Mouse (Mus musculus) layer of hippocampus, postnatal 25 days (tissue): ENCODE data around the gene Gm10134. TPM values are rescaled to one million over a fixed set of nuclear protein-coding genes. Genes with fewer than 3 reads are reported as not detected.
A peak's percentile ranks its signal among the peaks of the same experiment; 100 is the strongest.
"Not testable (repeated sequence)": the region's sequence is repeated elsewhere in the genome, so short reads cannot be mapped to it uniquely, and the experiment has no call there.

Experiments
- DNase-seq, 2 experiments: peaks; one replicate each; pipeline ENCODE4 v3.0.0; 2022; ENCODE audit warnings: mixed read lengths in 2 of 2, low spot score in 1 of 2; ENCODE audit errors: extremely low spot score in 1 of 2
- total RNA-seq, 2 experiments: library from RNA; stranded (reverse); gene quantifications; 2 replicates each; pipeline ENCODE4 v1.2.3; 2021

Gm10134 gene
- total RNA-seq, 2 experiments from 2014 or later, result 2.0 TPM; not detected in 1

- no peak for DNase-seq
These were observed 2.9 kb upstream of the Gm10134 start for GRCm38 (mm10) chr2:28502987-28503386.

DNA sequence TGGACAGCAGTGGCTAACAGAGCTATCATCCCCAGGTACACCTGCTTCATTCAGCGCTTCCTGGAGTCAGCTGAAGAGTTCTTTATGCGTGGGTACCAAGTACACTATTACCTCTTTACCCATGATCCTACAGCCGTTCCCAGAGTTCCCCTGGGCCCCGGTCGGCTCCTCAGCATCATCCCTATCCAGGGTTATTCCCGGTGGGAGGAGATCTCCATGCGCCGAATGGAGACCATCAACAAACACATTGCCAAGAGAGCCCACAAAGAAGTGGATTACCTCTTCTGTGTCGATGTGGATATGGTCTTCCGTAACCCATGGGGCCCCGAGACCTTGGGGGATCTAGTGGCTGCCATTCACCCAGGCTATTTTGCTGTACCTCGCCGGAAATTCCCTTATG is 1.2 kb upstream of the Gm10134 start:
- no peak for DNase-seq

- DNase-seq, result no peak
These were observed 396 bp downstream of the Gm10134 start for GRCm38 (mm10) chr2:28506291-28506690.

- not testable (repeated sequence) for DNase-seq
These were observed 5.7 kb downstream of the Gm10134 start for GRCm38 (mm10) chr2:28511600-28511999.

DNA sequence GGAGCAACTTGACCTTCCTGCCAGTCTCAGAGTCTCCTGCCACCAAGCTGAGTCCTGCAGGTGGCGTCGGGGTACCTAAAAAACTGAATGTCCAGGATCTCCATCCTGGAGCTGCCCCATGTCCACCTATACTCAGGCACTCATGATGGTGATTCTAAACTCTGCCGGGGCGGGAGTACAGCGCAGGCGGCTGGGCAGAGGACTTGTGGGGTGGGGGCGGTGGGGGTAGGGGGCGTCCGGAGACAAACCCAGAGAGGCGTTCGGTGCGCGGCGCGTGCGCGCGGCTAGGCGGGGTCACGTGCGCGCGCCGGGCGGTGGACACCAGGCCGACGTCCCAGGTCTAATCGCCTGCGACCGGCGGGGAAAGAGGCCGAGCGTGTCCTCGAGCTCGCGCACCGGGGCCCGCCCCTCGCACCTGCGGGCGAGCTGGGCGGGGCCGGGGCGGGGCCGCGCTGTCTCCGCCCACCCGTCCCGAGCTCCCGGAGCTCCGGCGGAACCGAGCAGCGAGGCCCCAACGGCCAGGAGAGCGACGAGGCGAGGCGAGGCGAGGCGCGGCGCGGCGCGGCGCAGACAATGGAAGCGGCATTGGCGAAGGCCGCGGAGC is 7.0 kb downstream of the Gm10134 start, which contains the start of gene Ralgds:
Gene Ralgds (plus strand): TSS at position 328 of the 604 bp plus-strand sequence.
- DNase-seq, result no peak

- DNase-seq, result no peak
These were observed 7.8 kb downstream of the Gm10134 start for GRCm38 (mm10) chr2:28513431-28514370.

- DNase-seq, result peak; percentile 85 to 97
These were observed 8.6 kb downstream of the Gm10134 start for GRCm38 (mm10) chr2:28514489-28514888.

GRCm38 (mm10) chr2:28517206-28517909 is 11.5 kb downstream of the Gm10134 start:
- DNase-seq, result peak in 1 of 2 experiments; percentile 73

- no peak for DNase-seq
These were observed 12.3 kb downstream of the Gm10134 start for GRCm38 (mm10) chr2:28518231-28518630.

DNA sequence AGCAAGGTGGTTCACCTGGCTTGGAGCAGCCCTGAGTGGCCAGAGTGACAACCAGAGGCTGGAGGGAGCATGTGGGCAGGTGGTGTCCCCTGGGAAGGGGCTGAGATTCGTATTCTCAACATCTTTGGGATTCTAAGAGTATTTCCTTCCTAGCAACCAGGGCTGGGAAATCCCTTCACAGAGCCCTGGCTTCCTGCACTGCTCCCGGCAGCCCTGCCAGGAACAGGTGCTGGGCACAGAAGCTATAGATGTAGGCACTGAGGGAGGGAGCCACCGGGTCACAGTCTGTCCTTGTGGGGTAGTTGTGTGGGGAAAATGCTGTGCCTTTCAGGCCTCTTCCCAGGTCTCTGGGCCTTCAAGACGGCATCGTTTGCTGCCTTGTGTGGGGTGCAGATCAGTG is 14.7 kb downstream of the Gm10134 start:
- DNase-seq, result no peak

DNA sequence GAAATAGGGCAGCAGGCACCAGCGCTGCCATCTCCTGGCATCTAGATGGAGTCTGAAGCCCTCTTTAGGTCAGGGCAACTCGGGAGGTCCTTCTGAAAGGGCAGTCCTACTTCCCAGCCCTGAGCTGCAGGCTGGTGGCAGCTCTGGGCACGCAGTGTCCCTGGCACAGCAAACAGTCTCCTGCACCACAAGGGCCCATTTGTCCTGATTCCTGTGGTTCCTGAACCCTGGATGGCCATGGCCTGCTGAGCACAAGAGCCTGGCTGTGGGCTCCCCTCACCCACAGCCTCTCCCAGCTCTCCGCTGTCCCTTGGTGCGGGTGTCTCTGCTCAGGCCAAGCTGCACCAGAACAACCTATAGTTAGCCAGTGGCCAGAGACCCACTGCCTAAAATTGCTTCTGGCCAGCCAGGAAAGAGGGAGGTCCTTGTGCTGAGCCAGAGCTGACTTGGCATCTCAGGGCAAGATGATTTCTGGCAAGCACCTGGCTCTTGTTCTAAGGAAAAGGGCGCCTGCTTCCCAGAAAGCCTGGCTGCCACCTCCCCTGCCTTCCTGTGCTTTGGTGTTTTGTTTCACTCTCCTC is 15.8 kb downstream of the Gm10134 start:
- DNase-seq, result no peak

- DNase-seq, result no peak
These were observed 16.3 kb downstream of the Gm10134 start for GRCm38 (mm10) chr2:28522166-28522565.

DNA sequence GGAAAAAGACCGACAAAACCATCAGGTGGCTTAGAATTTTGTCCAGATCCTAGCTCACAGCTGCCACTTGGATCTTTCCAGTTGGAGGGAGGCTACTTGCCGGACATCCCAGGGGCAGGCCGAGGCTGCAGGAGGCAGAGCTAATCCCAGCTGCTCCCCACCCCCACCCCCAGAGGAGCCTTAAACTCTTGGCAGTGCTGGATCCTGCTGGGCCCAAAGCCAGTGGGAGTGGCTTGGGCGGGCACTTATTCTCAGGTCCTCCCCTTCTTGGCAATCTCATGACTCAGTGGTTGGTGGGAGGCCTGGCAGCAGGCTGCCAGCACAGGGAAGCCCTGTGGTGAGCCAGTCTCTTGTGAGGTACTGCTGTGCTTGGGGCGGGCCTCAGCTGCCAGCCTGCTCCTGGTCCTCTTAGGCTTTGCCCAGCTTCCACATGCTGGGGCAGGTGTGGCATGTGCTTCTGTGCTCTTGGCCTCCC is 17.8 kb downstream of the Gm10134 start:
- DNase-seq, result peak; percentile 74 to 82

DNA sequence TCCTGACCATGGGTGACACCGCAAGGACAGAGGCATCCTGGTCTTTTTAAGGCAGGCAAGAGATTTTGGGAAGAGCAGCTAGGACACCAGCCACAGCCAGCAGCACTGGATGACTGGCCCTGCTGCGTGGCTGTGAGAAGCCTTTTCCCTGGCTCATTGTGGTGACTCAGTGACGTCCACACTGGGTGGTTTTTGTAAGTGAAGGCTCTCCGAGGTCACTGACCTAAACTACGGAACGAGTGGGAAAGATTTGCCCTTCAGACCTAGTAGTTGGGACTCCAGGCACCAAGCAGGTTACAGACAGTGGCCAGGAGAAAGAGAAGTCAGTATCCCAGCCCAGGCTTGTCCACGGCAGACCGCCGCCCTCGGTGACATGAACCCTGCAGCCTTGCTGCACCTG is 18.5 kb downstream of the Gm10134 start:
- DNase-seq, result no peak

DNA sequence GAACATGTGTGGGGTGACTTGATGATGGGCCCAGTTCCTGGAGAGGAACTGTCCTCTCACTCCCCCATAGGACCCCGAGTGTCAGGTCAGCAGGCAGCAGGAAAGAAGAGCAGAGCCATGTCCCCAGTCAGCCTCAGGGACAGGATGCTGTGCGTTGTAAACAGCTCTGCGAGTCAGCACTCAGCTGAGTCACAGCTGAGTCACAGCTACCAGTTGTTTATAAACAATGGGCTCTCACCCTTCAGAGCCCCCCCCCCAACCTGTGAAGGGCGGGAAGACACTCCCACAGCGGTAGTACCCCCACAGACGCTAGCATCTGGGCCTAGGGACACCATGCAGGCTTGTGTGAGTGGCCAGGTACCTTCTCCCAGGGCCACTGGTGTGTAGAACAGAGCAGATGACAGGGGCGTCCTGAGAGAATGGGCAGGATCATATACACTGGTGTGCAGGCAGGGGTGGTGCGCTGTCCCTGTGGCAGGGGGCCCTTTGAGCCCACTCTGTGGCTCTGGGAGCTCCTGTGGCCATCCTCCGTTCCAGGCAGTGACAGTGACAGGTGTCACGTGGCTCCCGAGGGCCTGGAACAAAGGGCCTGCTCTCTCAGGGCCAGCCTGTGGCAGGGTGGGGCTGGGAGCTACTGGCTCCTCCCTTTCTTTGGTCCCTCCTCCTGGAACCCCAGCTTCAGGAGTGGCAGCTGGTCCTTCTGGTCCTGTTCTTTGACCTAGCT is 19.5 kb downstream of the Gm10134 start:
- no peak for DNase-seq

DNA sequence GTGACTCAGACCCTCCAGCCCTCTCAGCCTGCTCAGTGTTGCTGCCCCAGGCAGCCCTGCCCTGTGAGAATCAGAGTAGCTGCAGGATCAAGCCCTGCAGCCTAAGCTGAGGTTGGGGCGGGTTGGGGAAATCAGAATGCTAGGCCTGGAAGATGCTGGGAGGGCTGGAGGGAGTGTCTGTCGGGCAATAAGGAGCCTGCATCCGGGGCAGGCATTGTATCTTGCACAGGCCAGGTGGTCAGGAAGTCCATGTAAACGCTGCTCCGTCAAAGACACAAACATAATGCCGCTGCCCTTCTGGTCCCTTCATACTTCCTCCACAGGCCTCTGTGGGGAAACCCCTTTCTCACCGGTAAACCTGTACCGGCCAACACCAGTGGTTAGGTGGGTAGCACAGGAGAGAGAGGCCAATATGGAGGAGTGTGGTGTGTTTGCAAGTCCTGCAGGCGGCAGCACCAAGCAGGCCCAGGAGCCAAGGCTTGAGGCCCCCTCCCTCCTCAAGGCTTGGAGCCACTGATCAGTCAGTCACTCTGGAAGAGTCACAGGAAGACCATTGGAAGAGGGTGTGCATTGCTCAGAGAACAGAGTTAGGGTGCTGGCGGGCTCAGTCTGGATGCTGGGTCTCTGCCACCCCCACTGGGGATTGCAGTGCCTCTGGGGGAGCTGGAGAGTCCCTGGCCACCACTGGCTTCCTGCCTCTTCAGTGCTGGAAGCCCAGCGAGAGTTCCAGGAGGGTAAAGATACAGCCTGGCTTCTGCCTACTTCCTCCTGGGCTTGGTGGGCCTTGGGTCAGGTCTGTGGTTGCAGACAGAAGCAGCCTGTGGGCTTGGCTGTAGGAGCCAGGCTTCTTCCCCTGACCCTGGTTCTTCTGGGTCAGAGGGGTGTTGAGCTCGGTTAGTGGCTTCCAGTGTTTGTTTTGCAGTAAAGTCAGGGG is 20.3 kb downstream of the Gm10134 start:
- no peak for DNase-seq

GRCm38 (mm10) chr2:28527436-28528353 is 21.8 kb downstream of the Gm10134 start:
- no peak for DNase-seq

GRCm38 (mm10) chr2:28528354-28528730 is 22.4 kb downstream of the Gm10134 start:
- DNase-seq, result no peak
